Mouse (Mus musculus): ENCODE data around the gene Kpnb1. TPM values are rescaled to one million over a fixed set of nuclear protein-coding genes. Genes with fewer than 3 reads are reported as not detected.

Kpnb1 gene
- polyA plus RNA-seq, 1 experiment from 2014 or later: 39.8 TPM

- DNase-seq (ENCODE audit: low spot score): peak; percentile 18
Measured at GRCm38 (mm10) chr11:97143196-97143900, 44.3 kb downstream of the Kpnb1 start.

DNA sequence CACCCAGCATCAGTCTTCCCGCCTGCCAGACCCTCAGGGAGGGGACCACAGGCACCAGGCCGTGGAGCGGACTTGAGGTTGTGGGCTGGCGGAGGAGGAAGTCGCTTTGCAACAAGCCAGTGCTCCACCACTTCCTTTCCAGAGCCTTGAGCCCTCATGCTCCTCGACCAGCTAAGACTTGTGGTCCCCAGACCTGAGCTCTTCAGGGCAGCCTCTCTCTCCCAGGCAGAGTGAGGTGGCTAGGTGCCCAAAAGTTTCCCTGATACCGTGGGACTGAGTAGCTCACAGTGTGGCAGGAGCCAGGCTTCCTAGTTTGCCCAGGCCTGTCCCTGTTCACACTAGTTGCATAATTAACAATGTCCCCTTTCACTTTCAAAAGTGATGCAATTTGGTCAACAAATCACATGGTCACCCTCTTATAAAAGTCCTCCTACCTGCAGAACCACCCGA lies 45.5 kb downstream of the Kpnb1 start:
- DNase-seq (ENCODE audit: low spot score): peak; percentile 17

DNA sequence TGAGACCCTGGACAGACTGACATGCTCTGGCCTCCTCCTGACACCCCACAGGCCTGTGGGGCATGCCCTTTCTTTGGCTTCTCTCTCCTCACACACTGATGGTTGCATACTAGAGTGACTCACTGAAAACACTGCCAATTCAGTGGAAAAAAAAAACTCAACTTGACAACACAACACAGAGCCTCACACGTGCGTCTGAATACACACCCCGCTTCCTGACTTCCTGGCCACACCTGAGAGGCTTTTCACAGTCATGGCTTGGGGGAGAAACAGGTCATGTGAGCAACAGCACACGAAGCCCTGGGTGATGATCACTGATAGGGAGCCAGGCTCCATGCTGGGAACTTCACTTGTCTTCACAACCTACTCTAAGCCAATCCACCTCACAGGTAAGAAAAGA lies 46.9 kb downstream of the Kpnb1 start:
- DNase-seq (ENCODE audit: low spot score): peak; percentile 14

DNA sequence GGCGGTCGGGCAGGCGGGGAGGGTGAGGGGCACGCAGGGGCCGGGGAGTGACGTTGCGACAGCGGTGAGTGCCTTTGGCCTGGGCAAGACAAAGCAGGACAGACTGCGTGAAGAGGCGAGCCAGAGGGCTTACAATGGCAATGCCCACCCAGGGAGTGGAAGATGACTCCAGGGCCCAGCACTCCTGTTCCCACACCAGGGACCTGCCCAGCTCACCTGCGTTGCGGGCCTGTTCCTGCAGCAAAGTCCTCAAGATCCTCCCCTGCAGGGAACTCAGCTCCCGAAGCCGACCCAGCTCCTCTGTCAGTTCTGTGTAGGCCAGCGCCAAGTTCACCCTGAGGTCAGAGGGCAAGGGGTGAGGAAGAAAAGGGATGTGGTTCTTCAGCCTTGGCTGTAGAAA lies 48.4 kb downstream of the Kpnb1 start:
- no peak for DNase-seq (ENCODE audit: low spot score)

DNA sequence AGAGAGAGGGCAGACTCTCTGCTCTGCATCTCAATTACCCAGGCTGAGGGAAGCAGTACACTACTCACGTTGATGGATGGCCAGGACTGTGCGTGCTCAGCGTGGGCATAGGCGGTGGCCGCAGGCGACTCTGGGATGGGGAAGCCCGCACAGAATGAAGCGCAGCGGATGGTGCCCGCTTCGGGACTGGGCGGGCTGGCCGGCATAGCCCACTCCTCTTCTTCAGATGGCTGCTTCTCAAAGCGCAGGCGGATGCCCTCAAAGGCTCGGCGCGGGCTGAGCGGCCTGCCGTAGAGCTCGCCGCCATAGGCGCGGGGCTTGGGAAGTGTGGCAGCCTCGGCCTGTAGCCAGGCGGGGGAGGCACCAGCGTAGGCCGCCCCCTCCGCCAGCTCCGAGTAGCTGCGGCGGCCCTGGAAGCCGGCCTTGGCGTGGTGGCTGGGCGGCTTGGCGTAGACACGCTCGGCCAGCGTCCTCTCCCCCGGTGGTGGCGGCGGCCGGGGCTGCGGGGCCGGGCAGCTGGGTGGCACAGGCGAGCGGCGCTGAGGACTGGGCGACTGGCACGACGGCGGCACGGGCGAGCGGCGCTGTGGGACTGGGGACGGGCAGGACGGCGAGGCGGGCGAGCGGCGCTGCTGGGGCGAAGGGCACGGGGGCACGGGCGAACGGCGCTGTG lies 49.0 kb downstream of the Kpnb1 start:
- DNase-seq (ENCODE audit: low spot score): no peak

GRCm38 (mm10) chr11:97133270-97133669 lies 54.4 kb downstream of the Kpnb1 start:
- no peak for DNase-seq (ENCODE audit: low spot score)

DNA sequence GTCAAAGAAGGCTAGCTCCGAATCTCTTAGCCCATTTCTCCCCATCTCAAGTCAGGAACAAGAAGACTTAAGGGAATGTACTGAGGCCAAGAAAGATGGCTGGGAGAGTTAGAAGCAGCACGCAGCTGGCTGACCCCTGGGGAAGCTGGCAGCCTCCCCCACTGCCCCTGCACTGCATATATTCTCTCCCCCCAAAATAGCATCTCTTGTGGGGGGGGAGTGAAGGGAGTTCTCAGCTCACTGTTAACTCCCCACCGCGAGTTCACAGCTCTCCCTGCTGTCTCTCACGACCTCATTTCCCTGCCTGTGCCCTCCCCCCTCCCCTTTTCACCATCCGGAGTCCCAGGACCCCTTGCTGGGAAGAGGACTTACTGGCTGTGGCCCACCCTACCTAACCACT lies 55.5 kb downstream of the Kpnb1 start:
- DNase-seq (ENCODE audit: low spot score): no peak

- DNase-seq (ENCODE audit: low spot score): no peak
Measured at GRCm38 (mm10) chr11:97131683-97132082, 56.0 kb downstream of the Kpnb1 start.

GRCm38 (mm10) chr11:97130318-97130717 lies 57.4 kb downstream of the Kpnb1 start:
- DNase-seq (ENCODE audit: low spot score): no peak

GRCm38 (mm10) chr11:97128956-97129355 lies 58.7 kb downstream of the Kpnb1 start:
- DNase-seq (ENCODE audit: low spot score): no peak

- DNase-seq (ENCODE audit: low spot score): no peak
Measured at GRCm38 (mm10) chr11:97127470-97128223, 60.0 kb downstream of the Kpnb1 start.

- DNase-seq (ENCODE audit: low spot score): peak; percentile 73
Measured at GRCm38 (mm10) chr11:97126645-97127468, 60.8 kb downstream of the Kpnb1 start.

DNA sequence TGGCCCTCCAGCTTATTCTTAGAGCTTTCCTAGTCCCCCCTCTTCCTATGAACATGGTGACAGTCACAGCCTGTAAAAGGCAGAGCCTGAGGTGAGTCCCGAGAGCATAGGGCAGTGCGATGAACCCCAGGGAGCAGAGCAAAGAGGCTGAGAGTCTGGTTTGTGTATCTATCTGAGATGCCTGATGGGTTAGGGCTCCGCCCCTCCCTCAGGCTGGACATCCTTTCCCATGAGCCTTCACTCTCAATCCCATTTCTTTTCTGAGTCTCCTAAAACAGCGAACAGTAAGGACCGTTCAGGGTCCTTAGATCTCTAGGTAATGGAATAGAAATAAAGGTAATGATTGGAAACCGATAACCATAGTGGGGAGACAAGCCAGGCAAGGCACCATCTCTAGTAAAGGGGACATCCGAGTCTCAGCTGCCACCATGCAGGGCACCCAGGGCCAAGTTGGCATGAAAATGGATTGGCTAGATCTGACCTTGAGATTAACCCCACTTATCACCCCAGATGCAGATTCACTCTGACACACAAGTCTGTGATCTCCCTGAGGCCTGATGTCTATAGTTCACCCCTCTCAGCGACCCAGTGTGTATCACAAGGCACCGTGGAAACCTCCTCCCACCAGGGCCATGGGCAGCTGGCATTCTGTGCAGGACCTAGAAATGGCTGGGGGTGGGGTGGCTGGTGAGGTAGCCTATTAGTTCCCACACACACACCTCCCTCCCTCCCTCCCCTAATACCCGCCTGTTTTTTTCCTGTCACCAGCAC lies 63.2 kb downstream of the Kpnb1 start:
- DNase-seq (ENCODE audit: low spot score): no peak

DNA sequence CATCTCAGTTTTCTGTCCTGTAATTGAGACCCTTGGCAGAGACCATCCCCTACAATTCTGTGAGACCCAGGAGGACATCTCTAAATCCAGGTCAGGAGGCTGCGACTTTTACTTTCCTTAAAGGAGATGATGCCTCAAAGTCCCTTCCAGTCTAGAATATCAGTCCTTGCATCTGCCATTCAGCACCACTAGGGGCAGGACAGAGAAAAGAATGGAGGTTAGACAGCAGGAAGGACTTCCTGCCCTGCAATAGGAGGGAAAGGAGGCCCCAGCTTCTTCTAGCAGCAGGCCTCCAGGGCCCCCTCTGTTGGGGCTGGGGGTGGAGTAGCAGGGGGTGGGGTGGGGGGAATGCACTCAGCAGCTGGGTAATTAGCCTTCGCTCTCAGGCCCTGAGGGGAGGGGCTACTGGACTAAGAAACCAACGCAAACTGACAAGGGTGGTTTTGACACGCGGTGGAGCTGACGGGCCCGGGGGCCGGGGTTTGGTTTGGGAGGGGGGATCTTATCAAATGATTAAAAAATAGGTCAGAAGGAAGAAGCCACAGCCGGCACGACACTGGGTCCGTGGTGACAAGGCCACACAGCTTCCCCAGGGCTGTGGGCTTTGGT lies 64.3 kb downstream of the Kpnb1 start:
- peak; percentile 14 for DNase-seq (ENCODE audit: low spot score)

DNA sequence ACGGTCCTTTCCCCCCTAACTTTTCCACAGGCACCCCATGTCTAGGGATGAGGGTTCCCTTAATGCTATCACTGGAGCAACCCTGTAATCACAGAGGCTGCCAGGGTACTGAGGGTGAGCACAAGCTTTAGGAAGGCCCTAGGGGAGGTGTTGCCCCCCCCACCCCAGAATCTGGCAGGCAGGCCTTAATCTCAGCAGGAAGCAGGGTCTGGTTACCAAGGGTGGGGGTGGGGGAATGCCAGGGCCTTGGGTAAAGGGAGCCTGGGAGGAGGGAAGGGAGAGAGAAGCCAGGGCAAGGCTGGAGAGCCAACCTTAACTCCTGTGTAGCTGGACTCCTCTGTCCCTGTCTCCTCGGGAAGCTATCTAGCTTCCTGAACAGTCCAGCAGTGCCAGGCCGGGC lies 67.0 kb downstream of the Kpnb1 start:
- no peak for DNase-seq (ENCODE audit: low spot score)

GRCm38 (mm10) chr11:97120221-97120620 lies 67.5 kb downstream of the Kpnb1 start:
- DNase-seq (ENCODE audit: low spot score): no peak

DNA sequence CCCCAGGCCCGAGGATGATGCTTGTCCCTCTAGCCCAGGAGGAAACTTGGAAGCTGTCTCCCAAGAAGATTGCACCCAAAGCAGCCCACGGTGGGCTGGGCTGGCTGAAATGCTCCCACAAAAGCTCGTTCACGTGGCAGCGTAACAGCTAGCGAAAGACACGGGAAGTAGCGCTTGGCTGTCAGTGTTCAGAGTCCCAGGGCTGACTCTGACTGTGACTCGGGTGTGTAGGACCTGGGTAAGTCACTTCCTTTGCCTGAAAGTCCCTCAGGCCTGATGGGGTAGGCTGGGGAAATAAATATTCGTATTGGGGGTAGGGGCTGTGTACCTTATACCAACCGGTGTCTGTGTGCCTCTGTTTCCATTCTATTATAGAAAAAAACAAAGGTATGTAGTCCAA lies 71.9 kb downstream of the Kpnb1 start:
- peak; percentile 42 for DNase-seq (ENCODE audit: low spot score)

DNA sequence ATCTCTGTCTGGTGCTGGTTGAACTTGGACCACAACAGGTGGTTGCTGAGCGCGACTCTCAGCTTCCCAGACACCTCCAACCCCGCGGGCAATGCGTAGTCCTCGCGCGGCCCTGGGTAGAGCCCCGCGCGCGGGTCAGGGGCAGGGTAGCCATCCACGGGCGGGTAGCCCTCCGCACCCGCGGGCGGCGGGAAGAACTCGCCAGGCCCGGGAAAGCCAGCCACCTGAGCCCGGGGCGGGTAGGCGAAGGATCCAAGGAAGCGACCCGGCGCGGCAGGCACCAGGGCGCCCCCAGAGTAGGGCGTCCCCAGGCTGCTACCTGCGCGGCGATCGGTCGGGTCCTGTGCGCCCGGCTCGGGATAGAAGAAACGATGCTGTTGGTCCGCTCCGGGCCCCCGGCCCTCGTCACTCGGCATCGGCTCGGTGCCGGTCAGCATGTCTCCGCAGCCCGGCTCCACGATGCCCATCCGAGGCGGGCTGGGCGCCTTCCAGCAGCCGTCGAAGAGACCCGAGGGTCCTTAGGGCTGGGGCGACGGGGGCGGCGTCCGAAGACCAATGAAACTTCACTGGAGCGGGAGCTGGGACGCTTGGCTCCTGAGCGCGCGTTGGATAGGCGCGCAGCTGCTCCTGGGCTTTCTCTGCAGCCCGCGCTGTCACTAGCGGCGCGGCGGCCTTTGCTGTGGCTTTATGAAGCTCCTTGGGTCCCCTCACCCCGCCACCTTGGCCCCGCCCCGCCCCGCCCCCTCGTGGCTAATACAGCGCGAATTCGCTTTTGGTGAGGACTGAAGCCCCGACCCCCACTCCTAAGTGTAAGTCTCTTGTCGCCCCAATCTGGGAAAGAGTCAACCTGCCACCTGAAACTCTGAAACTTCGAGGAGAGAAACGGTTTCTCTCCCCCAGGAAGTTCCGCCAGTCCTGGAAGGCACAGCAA lies 72.7 kb downstream of the Kpnb1 start, which contains the start of gene Tbx21:
Tbx21 (minus strand) TSS at position 661 of the 931 bp plus-strand sequence.
- peak; percentile 55 for DNase-seq (ENCODE audit: low spot score)

Data from thymus, postnatal 0 days (tissue).